Mouse (Mus musculus) stomach, embryonic 14.5 days (tissue): ENCODE data around the gene Zfp839. TPM values are rescaled to one million over a fixed set of nuclear protein-coding genes. Genes with fewer than 3 reads are reported as not detected.

Source experiments
- ATAC-seq: fragments of 200-750 bp; cut with Nextera tagmentation; 2 replicates; pipeline ENCODE4 v1.8.0; 2017; ENCODE audit warnings: low read depth, moderate TSS enrichment; ENCODE audit not compliant: insufficient number of reproducible peaks, insufficient read depth, low FRiP score
- H3K27ac ChIP-seq: fragments of 300-500 bp; sonication (generic); 2 replicates; pipeline ENCODE4 v1.5.1; 2014; ENCODE audit warnings: mild to moderate bottlenecking, low read length, moderate library complexity, mixed read lengths
- H3K27me3 ChIP-seq: fragments of 300-500 bp; sonication (generic); 2 replicates; pipeline ENCODE4 v1.6.1; 2014; ENCODE audit warnings: low read length, control low read depth, mixed read lengths; ENCODE audit not compliant: control insufficient read depth, insufficient read depth
- H3K36me3 ChIP-seq: fragments of 300-500 bp; sonication (generic); 2 replicates; pipeline ENCODE4 v1.6.1; 2014; ENCODE audit warnings: mild to moderate bottlenecking, control low read depth, low read length, moderate library complexity, mixed read lengths; ENCODE audit not compliant: control insufficient read depth, insufficient read depth
- H3K4me1 ChIP-seq: fragments of 300-500 bp; sonication (generic); 2 replicates; pipeline ENCODE4 v1.6.1; 2014; ENCODE audit warnings: low read length, control low read depth, mixed read lengths; ENCODE audit not compliant: control insufficient read depth, insufficient read depth
- H3K4me2 ChIP-seq: fragments of 300-500 bp; sonication (generic); replicated peaks from 2 replicates; pipeline ENCODE4 v1.6.1; 2014; ENCODE audit warnings: low read depth, low read length, control low read depth
- H3K4me3 ChIP-seq: fragments of 300-500 bp; sonication (generic); 2 replicates; pipeline ENCODE4 v1.5.1; 2014; ENCODE audit warnings: low read depth, low read length, control low read depth
- H3K9ac ChIP-seq: fragments of 300-500 bp; sonication (generic); replicated peaks from 2 replicates; pipeline ENCODE4 v1.6.1; 2014; ENCODE audit warnings: low read depth, mild to moderate bottlenecking, control low read depth, low read length, moderate library complexity, mixed read lengths
- H3K9me3 ChIP-seq: fragments of 300-500 bp; sonication (generic); 2 replicates; pipeline ENCODE4 v1.6.1; 2016; ENCODE audit warnings: low read depth, low read length, control low read depth; ENCODE audit not compliant: control insufficient read depth
- WGBS: fragments of 180-500 bp; shearing (Covaris S2); extraction: QIAGEN DNeasy Blood & Tissue Kit; methylation state at CpG from one replicate; pipeline ENCODE4 v1.1.7; 2014; 5-methylcytosine and 5-hydroxymethylcytosine counted together
- polyA plus RNA-seq: library from polyadenylated mRNA; unstranded; fragments of >200 nt; fragmentation: Nextera tagmentation; extraction: Ambion mirVana; gene quantifications from 2 replicates; pipeline ENCODE4 v1.2.1, GENCODE M21; 2014

Gene Zfp839
- 4.6 and 5.9 TPM in 2 replicates for polyA plus RNA-seq

DNA sequence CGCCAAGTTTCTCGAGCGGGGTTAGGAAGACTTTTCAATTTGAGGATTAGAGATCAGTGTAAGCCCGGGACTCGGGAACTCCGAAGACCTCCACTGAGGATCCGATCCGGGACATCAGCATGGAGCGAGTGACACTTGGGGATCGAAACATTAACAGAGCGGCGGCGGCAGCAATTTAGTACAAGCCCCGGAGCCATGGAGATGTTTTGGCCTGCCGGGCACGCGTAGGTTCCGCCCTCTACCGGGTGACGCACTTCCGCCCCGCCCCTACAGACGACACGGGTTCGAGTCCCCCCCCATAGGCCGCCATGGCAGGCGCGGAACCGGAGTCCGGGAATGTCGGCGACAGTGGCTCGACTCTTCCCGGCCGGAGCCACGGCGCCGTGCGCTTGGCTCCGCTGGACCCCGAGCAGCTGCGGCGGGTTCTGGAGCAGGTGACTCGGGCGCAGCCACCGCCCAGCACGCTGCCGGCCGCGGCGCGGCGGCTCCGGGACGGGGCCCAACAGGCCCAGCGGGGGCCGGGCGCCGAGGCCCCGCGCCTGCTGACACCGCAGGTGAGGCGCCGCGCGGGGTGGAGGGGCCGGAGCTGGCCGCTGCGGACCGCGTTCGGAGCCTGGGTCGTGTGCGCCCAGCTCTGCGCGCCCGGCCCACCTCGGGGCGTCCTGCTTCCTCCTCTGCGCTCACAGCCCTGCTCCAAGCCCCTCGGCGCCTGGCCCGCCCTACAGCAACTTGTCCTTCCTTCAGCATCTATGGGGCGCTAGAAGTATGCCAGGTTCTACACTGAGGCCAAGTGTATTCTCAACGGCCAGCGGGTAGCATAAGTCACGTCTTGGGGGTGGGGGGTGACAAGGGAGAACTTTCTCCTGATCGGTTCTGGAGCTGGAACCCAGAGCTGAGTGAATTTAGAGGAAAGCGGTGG, at the start of gene Zfp839:
TSS of gene Zfp839 (plus strand) at position 244 of the 919 bp plus-strand sequence.
- H3K27ac ChIP-seq, result peak within 1 kb of the TSS; percentile 83
- peaks cover 15% of the 10 kb centered on the region for H3K4me1 ChIP-seq
- peak within 1 kb of the TSS; percentile 83 for H3K4me3 ChIP-seq
- H3K36me3 ChIP-seq, result no peaks in the 10 kb centered on the region
- H3K27me3 ChIP-seq, result no peaks in the 10 kb centered on the region
- no peaks in the 10 kb centered on the region for H3K9me3 ChIP-seq
- WGBS, result under 1% methylated on average over 81 of the region's 89 CpGs
- H3K9ac ChIP-seq, result peak within 1 kb of the TSS; percentile 82
- peak; percentile 86 for ATAC-seq
- H3K4me2 ChIP-seq, result peak within 1 kb of the TSS; percentile 67

DNA sequence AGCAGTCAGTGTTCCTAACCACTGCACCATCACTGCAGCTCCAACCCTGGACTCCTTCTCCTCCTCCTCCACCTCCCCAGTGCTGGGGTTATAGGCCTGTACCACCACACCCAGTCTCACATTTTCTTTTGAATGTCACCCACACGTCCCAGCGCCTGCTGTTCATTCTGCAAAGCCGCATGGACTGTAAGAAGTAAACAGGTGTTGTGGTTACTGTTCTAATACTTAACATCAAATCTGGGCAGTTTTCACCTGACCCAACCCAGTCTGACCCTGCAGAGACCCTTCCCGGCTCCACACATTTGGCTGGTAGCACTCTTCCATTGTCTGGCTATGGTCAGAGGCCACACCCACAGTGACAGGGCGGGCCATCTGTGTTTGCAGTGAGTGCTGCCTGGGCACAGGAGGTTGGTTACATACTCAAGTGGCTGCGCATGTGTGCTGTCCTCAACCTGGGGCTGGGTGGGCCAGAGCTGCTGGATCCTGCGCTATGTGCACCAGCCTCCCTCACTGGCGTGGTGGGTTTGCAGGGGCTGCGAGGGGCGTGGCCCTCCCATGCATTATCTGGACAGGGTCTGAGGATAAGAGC, 48.1 kb upstream of the Zfp839 start:
- ATAC-seq, result no peak
- H3K36me3 ChIP-seq, result peaks cover 3% of the 10 kb centered on the region; the same call in 1 of the 2 replicates
- no peaks in the 10 kb centered on the region for H3K27me3 ChIP-seq
- H3K4me2 ChIP-seq, result no peak overlapping the region
- H3K27ac ChIP-seq, result no peak overlapping the region
- H3K4me1 ChIP-seq, result 0 out of 2 replicates have a peak, but pooled peaks cover 2% of the 10 kb centered on the region
- no peaks in the 10 kb centered on the region for H3K9me3 ChIP-seq
- 66% methylated on average over 10 of the region's 10 CpGs for WGBS
- H3K4me3 ChIP-seq, result no peak overlapping the region
- H3K9ac ChIP-seq, result no peak overlapping the region

- Histone ChIP-seq H3K27me3 (no peaks in the 10 kb centered on the region), H3K27ac (no peak overlapping the region), H3K9me3 (no peaks in the 10 kb centered on the region), H3K4me3 (no peak overlapping the region), H3K4me1 (0 out of 2 replicates have a peak, but pooled peaks cover 2% of the 10 kb centered on the region), H3K4me2 (no peak overlapping the region), H3K36me3 (peaks cover 7% of the 10 kb centered on the region; the same call in 1 of the 2 replicates), H3K9ac (no peak overlapping the region)
- 76% methylated on average over 5 of the region's 5 CpGs for whole genome bisulfite sequencing
- ATAC-seq, result no peak
These were observed 47.3 kb upstream of the Zfp839 start for GRCm38 (mm10) chr12:110802674-110803297.

DNA sequence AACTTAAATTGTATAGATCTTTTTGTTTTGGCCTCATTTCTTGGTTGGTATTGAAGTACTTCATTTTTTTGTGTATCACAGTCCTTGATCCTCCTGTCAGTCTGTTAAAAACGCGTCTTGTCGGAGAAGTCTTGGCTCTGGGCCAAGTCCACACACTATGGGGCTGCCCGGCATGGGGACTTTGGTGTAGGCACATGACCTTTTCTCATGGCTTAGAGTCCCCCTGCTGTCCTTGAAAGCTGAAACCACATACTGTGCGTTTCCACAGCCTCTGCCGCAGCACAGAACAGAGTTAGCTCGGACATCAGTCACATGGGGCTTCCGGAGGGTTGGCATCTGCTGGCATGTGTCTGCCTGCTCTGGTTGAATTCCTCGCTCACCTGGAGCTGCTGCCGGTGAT, 45.8 kb upstream of the Zfp839 start:
- peak; percentile 57; the same call in 1 of the 2 replicates for ATAC-seq

DNA sequence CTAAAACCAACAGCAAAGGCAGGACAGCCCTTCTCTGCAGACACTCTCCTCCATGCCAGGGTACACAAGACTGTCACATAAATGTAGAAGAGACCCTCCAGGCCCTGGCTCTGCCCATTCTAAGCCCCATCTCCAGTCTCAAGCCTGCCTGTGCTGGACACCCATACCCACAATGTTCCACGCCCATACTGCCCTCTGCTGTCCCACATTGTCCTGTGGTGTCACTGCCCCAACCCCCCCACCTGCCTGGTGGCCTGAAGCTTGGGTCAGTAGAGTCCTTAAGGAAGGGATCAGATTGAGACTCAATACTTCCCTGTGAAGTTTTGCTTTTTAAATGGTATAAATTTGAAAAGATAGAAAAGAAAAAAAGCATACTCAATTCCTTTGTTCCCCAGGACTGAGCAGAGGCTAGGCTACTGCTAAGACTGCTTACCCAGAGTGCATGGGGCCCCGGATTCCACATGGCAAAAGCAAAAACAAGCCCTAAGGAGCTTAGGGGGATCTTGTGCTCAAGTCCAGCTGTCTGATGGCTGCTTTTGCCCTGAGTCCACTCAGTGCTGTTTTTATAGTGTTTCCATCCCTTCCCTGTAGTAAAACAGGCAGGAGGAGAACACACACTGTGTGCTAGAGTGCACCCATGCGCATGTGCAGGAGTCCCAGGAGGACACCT, 43.6 kb upstream of the Zfp839 start:
- Histone ChIP-seq H3K4me3 (no peak overlapping the region), H3K4me1 (0 out of 2 replicates have a peak, but pooled peaks cover 2% of the 10 kb centered on the region), H3K9me3 (no peaks in the 10 kb centered on the region), H3K27ac (no peak overlapping the region), H3K36me3 (peaks cover 12% of the 10 kb centered on the region; the same call in 1 of the 2 replicates), H3K27me3 (no peaks in the 10 kb centered on the region), H3K9ac (no peak overlapping the region), H3K4me2 (no peak overlapping the region)
- ATAC-seq, result no peak
- WGBS, result 78% methylated on average over 3 of the region's 3 CpGs

More for the DNA sequence above, 45.8 kb upstream of the Zfp839 start:
- H3K9ac ChIP-seq, result no peak overlapping the region
- peaks cover 12% of the 10 kb centered on the region; the same call in 1 of the 2 replicates for H3K36me3 ChIP-seq
- no peaks in the 10 kb centered on the region for H3K27me3 ChIP-seq
- H3K9me3 ChIP-seq, result no peaks in the 10 kb centered on the region
- H3K4me1 ChIP-seq, result 0 out of 2 replicates have a peak, but pooled peaks cover 2% of the 10 kb centered on the region
- WGBS, result 42% methylated on average over 10 of the region's 10 CpGs
- H3K4me3 ChIP-seq, result no peak overlapping the region
- H3K4me2 ChIP-seq, result no peak overlapping the region
- no peak overlapping the region for H3K27ac ChIP-seq

DNA sequence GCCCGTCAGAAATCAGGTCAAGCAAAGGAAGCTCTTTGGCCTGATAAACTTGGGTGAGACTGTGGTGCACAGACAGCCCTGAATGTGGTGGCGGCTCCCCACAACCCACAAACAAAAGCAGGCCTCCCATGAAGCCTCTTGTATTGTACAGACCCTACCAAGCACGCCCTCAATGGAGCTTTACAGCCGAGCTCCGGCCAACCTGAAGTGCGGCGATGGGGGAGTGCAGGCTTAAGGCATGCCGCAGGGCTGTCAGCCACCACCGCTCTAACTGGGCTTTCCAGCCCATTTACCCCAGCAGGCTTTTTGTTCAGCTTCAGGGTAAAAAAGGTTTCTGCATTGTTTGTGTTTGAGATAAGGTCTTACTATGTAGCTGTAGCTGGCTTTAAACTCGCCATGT, 41.6 kb upstream of the Zfp839 start:
- Histone ChIP-seq H3K27me3 (no peaks in the 10 kb centered on the region), H3K27ac (no peak overlapping the region), H3K4me3 (no peak overlapping the region), H3K36me3 (peaks cover 12% of the 10 kb centered on the region; the same call in 1 of the 2 replicates), H3K4me1 (no peaks in the 10 kb centered on the region), H3K9ac (no peak overlapping the region), H3K4me2 (no peak overlapping the region), H3K9me3 (no peaks in the 10 kb centered on the region)
- no peak for ATAC-seq
- 66% methylated on average over 10 of the region's 10 CpGs for whole genome bisulfite sequencing

DNA sequence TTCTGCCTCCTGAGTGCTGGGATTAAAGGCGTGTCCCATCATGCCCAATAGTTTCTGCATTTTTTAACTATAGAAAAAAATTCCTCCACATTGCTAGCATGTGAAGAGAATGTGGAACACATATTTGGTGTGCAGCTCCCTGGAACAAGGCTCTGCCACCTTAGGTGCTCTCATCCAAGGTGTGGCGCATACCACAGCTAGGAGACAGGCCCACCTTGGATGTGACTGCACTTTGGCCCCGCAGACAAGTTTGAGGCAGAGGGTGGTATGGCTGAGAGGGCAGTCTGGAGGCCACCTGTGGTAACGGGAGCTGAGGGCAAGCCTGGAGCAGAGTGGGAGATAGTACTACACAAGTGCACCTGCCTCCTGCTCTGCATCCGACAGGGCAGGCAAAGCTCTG, 41.2 kb upstream of the Zfp839 start:
- no peak overlapping the region for H3K27ac ChIP-seq
- peak; percentile 35; the same call in 1 of the 2 replicates for ATAC-seq
- no peak overlapping the region for H3K4me2 ChIP-seq

GRCm38 (mm10) chr12:110813132-110813531, 36.9 kb upstream of the Zfp839 start:
- WGBS, result 87% methylated on average over 9 of the region's 9 CpGs
- H3K4me1 ChIP-seq, result no peaks in the 10 kb centered on the region
- ATAC-seq, result no peak
- H3K27ac ChIP-seq, result no peak overlapping the region
- no peaks in the 10 kb centered on the region for H3K9me3 ChIP-seq
- H3K4me2 ChIP-seq, result no peak overlapping the region
- H3K9ac ChIP-seq, result no peak overlapping the region
- no peak overlapping the region for H3K4me3 ChIP-seq
- H3K27me3 ChIP-seq, result no peaks in the 10 kb centered on the region
- H3K36me3 ChIP-seq, result peaks cover 1% of the 10 kb centered on the region; the same call in 1 of the 2 replicates

More for the DNA sequence above, 41.2 kb upstream of the Zfp839 start:
- no peak overlapping the region for H3K4me3 ChIP-seq
- H3K9ac ChIP-seq, result no peak overlapping the region
- peaks cover 12% of the 10 kb centered on the region; the same call in 1 of the 2 replicates for H3K36me3 ChIP-seq
- H3K27me3 ChIP-seq, result no peaks in the 10 kb centered on the region
- H3K4me1 ChIP-seq, result no peaks in the 10 kb centered on the region
- 73% methylated on average over 5 of the region's 5 CpGs for WGBS
- no peaks in the 10 kb centered on the region for H3K9me3 ChIP-seq
